Mouse (Mus musculus) cerebellum, adult 2 months (tissue): ENCODE data around the gene Plppr1. TPM values are rescaled to one million over a fixed set of nuclear protein-coding genes. Genes with fewer than 3 reads are reported as not detected.
A peak's percentile ranks its signal among the peaks of the same experiment; 100 is the strongest.

Experiments used
- DNase-seq, 2 experiments: peaks; one replicate each; pipeline ENCODE4 v3.0.0; 2021
- H3K27ac ChIP-seq: fragments of 200-500 bp; 2 replicates; pipeline ENCODE4 v1.5.1; 2012; ENCODE audit warnings: low read length, control low read depth, inconsistent platforms; ENCODE audit not compliant: insufficient read depth
- H3K27me3 ChIP-seq: fragments of 200-500 bp; 2 replicates; pipeline ENCODE4 v1.6.1; 2012; ENCODE audit warnings: inconsistent platforms, mild to moderate bottlenecking, low read length, moderate library complexity; ENCODE audit not compliant: control insufficient read depth, insufficient read depth
- H3K4me1 ChIP-seq: fragments of 200-500 bp; 2 replicates; pipeline ENCODE4 v1.6.1; 2011; ENCODE audit warnings: low read length; ENCODE audit not compliant: control insufficient read depth, insufficient read depth
- H3K4me3 ChIP-seq: fragments of 200-500 bp; replicated peaks from 2 replicates; pipeline ENCODE3; 2011; ENCODE audit warnings: mild to moderate bottlenecking, low read depth, low read length, control low read depth; ENCODE audit not compliant: insufficient read depth
- CTCF ChIP-seq: fragments of 200-500 bp; IDR thresholded peaks from 2 replicates; pipeline ENCODE4 v1.5.1; 2011; ENCODE audit warnings: low read depth, mild to moderate bottlenecking, control low read depth, low read length, moderate library complexity, borderline replicate concordance; ENCODE audit not compliant: insufficient read depth
- POLR2A ChIP-seq: fragments of 200-500 bp; IDR thresholded peaks from 2 replicates; pipeline ENCODE4 v1.6.1; 2011; ENCODE audit warnings: low read length, control low read depth, borderline replicate concordance; ENCODE audit not compliant: insufficient read depth
- WGBS: fragments of 180-500 bp; shearing (Covaris S2); methylation state at CpG from one replicate; pipeline ENCODE4 v1.1.7; 2018; 5-methylcytosine and 5-hydroxymethylcytosine counted together
- polyA plus RNA-seq: library from polyadenylated mRNA; depleted of rRNA; stranded (reverse); fragments of >200 nt; gene quantifications from 2 replicates; pipeline ENCODE4 v1.2.3, GENCODE M21; 2012

Gene Plppr1
- polyA plus RNA-seq, 1 experiment = 2.0 TPM

DNA sequence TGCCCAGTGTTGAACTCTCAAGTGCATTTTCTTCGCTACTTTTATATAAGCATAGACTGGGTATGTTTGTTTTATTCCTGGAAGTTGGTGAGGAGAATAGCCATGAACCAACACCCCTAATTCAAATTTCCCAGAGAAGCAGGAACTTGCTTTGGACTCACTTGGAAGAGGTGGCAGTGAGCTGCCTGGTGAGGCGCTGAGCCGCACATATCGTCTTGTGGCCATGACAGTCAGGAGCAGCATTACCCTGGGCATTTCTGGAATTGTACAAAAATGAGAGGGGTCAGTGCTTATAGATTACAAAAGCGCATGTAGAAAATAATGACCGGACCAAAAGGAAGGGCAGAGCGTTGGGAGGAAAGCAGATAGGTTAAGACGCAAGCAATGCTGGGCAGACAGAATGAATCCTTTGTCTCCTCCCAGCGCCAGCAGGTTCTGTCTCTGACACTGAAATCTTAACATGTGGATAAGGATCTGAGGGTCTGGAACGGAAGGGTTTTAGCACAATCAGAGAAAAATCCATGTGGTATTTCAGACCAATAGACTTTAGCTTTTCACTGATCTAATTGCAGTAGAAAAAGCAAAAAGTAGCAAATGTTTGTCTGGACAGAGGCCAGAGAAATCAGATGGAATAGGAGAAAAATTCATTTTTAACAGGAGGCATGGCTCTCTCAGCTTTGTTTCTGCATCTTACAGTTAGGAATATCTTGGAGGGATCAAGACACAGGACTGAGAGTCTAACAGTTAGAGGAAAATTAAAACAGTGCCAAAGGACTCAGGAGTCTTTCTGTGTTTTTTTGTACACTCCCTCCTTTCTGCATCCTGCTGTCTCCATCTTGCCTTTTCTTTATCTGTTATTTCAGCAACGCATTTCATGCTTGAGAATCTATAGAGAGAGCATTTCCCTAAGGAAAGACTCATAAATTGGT is 153.8 kb downstream of the Plppr1 start:
- TF ChIP-seq CTCF = no peak
- no peak for TF ChIP-seq POLR2A
- no peaks in the 10 kb centered on the region; the same call in 1 of the 2 replicates for H3K27me3 ChIP-seq
- DNase-seq = no peak
- no peaks in the 10 kb centered on the region for H3K4me1 ChIP-seq
- no peak overlapping the region for H3K27ac ChIP-seq
- WGBS = 55% methylated on average over 11 of the region's 11 CpGs
- H3K4me3 ChIP-seq = no peak overlapping the region

GRCm38 (mm10) chr4:49214341-49214740 is 155.3 kb downstream of the Plppr1 start:
- Histone ChIP-seq H3K27me3 (no peaks in the 10 kb centered on the region; the same call in 1 of the 2 replicates), H3K4me1 (no peaks in the 10 kb centered on the region), H3K4me3 (no peak overlapping the region), H3K27ac (no peak overlapping the region)
- WGBS = 75% methylated on average over 3 of the region's 3 CpGs
- TF ChIP-seq CTCF (no peak), POLR2A (no peak)
- DNase-seq = no peak

GRCm38 (mm10) chr4:49223501-49223900 is 164.4 kb downstream of the Plppr1 start:
- no peak overlapping the region for H3K4me3 ChIP-seq
- H3K27ac ChIP-seq = no peak overlapping the region
- DNase-seq = no peak
- 92% methylated on average over 6 of the region's 6 CpGs for WGBS
- H3K27me3 ChIP-seq = no peaks in the 10 kb centered on the region
- H3K4me1 ChIP-seq = no peaks in the 10 kb centered on the region
- no peak for TF ChIP-seq CTCF
- TF ChIP-seq POLR2A = no peak

GRCm38 (mm10) chr4:49225021-49225420 is 165.9 kb downstream of the Plppr1 start:
- Histone ChIP-seq H3K27ac (no peak overlapping the region), H3K4me1 (no peaks in the 10 kb centered on the region), H3K4me3 (no peak overlapping the region), H3K27me3 (no peaks in the 10 kb centered on the region)
- TF ChIP-seq POLR2A = no peak
- TF ChIP-seq CTCF = no peak
- peak in 1 of 2 experiments; percentile 4 for DNase-seq
- WGBS = 23% methylated on average over 1 of the region's 1 CpGs

- Histone ChIP-seq H3K4me1 (no peaks in the 10 kb centered on the region), H3K27ac (no peak overlapping the region), H3K4me3 (no peak overlapping the region), H3K27me3 (no peaks in the 10 kb centered on the region)
- WGBS = 71% methylated on average over 11 of the region's 11 CpGs
- DNase-seq = no peak
- no peak for TF ChIP-seq POLR2A
- TF ChIP-seq CTCF = no peak
Observed at GRCm38 (mm10) chr4:49232206-49233031, 173.3 kb downstream of the Plppr1 start.

GRCm38 (mm10) chr4:49233032-49233406 is 173.9 kb downstream of the Plppr1 start:
- WGBS = 75% methylated on average over 3 of the region's 3 CpGs
- no peaks in the 10 kb centered on the region for H3K27me3 ChIP-seq

GRCm38 (mm10) chr4:49238111-49238510 is 179.0 kb downstream of the Plppr1 start:
- no peak for TF ChIP-seq CTCF
- no peak for TF ChIP-seq POLR2A

More at GRCm38 (mm10) chr4:49233032-49233406, 173.9 kb downstream of the Plppr1 start:
- DNase-seq = no peak
- no peak overlapping the region for H3K4me3 ChIP-seq
- H3K27ac ChIP-seq = no peak overlapping the region
- no peak for TF ChIP-seq POLR2A
- no peak for TF ChIP-seq CTCF
- no peaks in the 10 kb centered on the region for H3K4me1 ChIP-seq

DNA sequence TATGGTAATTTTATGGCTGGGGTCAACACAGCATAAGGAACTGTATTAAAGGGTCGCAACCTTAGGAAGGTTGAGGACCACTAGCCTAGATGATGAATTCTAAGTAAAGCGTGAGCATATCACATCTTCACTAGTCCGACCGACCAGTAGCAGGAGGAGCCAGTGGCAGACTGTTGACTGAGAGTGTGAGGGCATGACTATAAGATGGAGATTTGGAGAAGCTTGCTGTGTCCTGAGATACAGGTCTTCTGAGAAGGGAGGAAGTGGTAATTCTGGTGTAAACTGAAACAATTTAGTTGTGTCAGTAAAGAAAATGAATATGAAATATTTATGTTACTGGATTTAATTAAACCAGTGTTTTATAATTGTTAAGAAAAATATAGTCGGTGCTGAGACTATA is 180.4 kb downstream of the Plppr1 start:
- DNase-seq = no peak
- TF ChIP-seq POLR2A (no peak), CTCF (no peak)
- Histone ChIP-seq H3K4me1 (no peaks in the 10 kb centered on the region), H3K27ac (no peak overlapping the region), H3K4me3 (no peak overlapping the region), H3K27me3 (no peaks in the 10 kb centered on the region)
- 88% methylated on average over 5 of the region's 5 CpGs for WGBS

More at GRCm38 (mm10) chr4:49238111-49238510, 179.0 kb downstream of the Plppr1 start:
- Histone ChIP-seq H3K4me1 (no peaks in the 10 kb centered on the region), H3K27ac (no peak overlapping the region), H3K4me3 (no peak overlapping the region), H3K27me3 (no peaks in the 10 kb centered on the region)
- DNase-seq = no peak
- 97% methylated on average over 4 of the region's 4 CpGs for WGBS
